Mouse (Mus musculus) C2C12 (cell line): ENCODE data around the gene Fbxl20. TPM values are rescaled to one million over a fixed set of nuclear protein-coding genes. Genes with fewer than 3 reads are reported as not detected.
"Not testable (repeated sequence)": the region's sequence is repeated elsewhere in the genome, so short reads cannot be mapped to it uniquely, and the experiment has no call there.

Experiments used
- H3K27me3 ChIP-seq: one replicate; pipeline ENCODE4 v1.6.1; 2011; ENCODE audit not compliant: control insufficient read depth, insufficient read depth, insufficient read length
- H3K36me3 ChIP-seq: one replicate; pipeline ENCODE4 v1.6.1; 2011; ENCODE audit not compliant: control insufficient read depth, insufficient read depth
- H3K4me3 ChIP-seq: one replicate; pipeline ENCODE4 v1.5.1; 2011; ENCODE audit warnings: mild to moderate bottlenecking, control low read depth; ENCODE audit not compliant: poor library complexity, insufficient read depth, severe bottlenecking
- H3K79me2 ChIP-seq: one replicate; pipeline ENCODE4 v1.6.1; 2011; ENCODE audit not compliant: control insufficient read depth, insufficient read depth
- H3K79me3 ChIP-seq: one replicate; pipeline ENCODE4 v1.6.1; 2011; ENCODE audit warnings: low read depth, control low read depth
- H3ac ChIP-seq: one replicate; pipeline ENCODE3; 2011; ENCODE audit warnings: low read depth; ENCODE audit not compliant: control insufficient read depth, insufficient read length
- CEBPB ChIP-seq: IDR thresholded peaks from one replicate; pipeline ENCODE4 v1.6.1; 2011; ENCODE audit warnings: low read depth, mild to moderate bottlenecking, control low read depth, moderate library complexity
- CTCF ChIP-seq: IDR thresholded peaks from one replicate; pipeline ENCODE4 v1.5.1; 2011; ENCODE audit not compliant: control insufficient read depth, insufficient read depth, insufficient read length
- FOSL1 ChIP-seq: IDR thresholded peaks from one replicate; pipeline ENCODE4 v1.8.0; 2011; ENCODE audit warnings: mild to moderate bottlenecking, low read length; ENCODE audit not compliant: poor library complexity, insufficient read depth, severe bottlenecking
- MAX ChIP-seq: IDR thresholded peaks from one replicate; pipeline ENCODE4 v1.6.1; 2011; ENCODE audit warnings: mild to moderate bottlenecking, control low read depth
- MYOD1 ChIP-seq: IDR thresholded peaks from one replicate; pipeline ENCODE4 v1.6.1; 2011; ENCODE audit warnings: low read depth; ENCODE audit not compliant: control insufficient read depth, insufficient read length
- MYOG ChIP-seq: IDR thresholded peaks from one replicate; pipeline ENCODE4 v1.6.1; 2011; ENCODE audit not compliant: control insufficient read depth, insufficient read length; ENCODE audit errors: extremely low read depth
- USF1 ChIP-seq: IDR thresholded peaks from one replicate; pipeline ENCODE4 v1.6.1; 2011; ENCODE audit warnings: low read depth, mild to moderate bottlenecking, control low read depth, moderate library complexity
- long read RNA-seq, 2 experiments: library from polyadenylated mRNA; unstranded; transcript quantifications; one replicate each; pipeline ENCODE4 v2.0.0; 2019 to 2020
- polyA plus RNA-seq: library from polyadenylated mRNA; unstranded; fragments of >200 nt; fragmentation: generic; extraction: Trizol; gene quantifications from one replicate; pipeline ENCODE4 v1.2.1, GENCODE M21; 2012; ENCODE audit warnings: missing spikeins

The Fbxl20 gene
- polyA plus RNA-seq, result 2.0 TPM
- long read RNA-seq, experiment 1, full-length matches to known transcripts, result 6 of 8 reads
- long read RNA-seq, experiment 1, partial matches to known transcripts, result 1 of 8 reads
- long read RNA-seq, experiment 1, other reads (novel, unspliced or antisense), result 1 of 8 reads
- long read RNA-seq, experiment 2, full-length matches to known transcripts, result 18 of 31 reads
- long read RNA-seq, experiment 2, partial matches to known transcripts, result 5 of 31 reads
- long read RNA-seq, experiment 2, other reads (novel, unspliced or antisense), result 8 of 31 reads

- no peaks in the 10 kb centered on the region for H3K79me3 ChIP-seq
- H3K36me3 ChIP-seq, result peaks cover 6% of the 10 kb centered on the region
- no peak for TF ChIP-seq FOSL1
- TF ChIP-seq MAX, result no peak
- no peak for TF ChIP-seq USF1
- TF ChIP-seq CEBPB, result no peak
- TF ChIP-seq CTCF, result no peak
- TF ChIP-seq MYOG, result no peak
- TF ChIP-seq MYOD1, result no peak
- H3ac ChIP-seq, result peak within 1 kb of the TSS; percentile 77
- H3K79me2 ChIP-seq, result no peaks in the 10 kb centered on the region
- H3K27me3 ChIP-seq, result no peaks in the 10 kb centered on the region
- peak within 1 kb of the TSS; percentile 66 for H3K4me3 ChIP-seq
Measured at GRCm38 (mm10) chr11:98149786-98150624, at the start of gene Fbxl20. TSS of gene Fbxl20 (minus strand) at chr11:98150403.

DNA sequence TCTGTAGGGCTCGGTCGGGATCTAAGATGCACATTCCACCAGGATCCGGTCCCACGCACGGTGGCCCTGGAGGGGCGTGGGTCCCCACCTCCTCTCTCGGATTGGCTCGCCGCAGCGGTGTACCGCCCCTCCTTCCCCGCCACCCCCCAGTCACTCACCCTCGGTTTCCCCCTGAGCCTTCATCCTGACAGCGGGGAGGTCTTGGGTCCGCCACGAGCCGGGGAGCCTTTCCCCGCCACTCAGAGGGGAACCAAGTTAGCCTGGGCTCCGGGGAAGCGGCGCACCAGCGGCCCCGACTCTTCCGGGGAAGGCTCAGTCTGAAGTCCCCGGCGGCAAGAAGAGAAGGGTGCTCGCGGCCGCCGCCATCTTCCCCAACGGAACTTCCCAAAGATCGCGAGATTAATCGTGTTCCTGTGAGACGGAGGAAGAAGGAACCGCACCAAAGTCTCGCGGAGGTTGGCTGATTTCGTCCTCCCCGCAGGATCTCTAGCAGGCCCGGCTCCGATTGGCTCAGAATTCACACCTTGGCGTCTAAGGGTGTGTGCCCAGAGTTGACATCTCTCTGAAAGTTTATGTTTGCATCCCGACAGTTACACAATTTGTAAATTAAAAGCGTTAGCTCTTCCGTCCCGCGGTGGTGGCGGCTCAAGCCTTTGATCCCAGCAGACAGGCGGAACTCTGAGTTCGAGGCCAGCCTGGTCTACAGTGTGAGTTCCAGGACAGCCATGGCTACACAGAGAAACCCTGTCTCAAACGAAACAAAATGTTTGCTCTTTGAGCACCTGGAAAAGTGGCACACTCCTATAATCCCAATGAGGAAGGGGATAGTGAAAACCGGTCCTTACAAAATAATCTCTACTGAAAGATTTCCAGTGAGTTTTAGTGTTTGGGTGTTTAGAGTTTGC lies 43.0 kb upstream of the Fbxl20 start, which contains the start of gene Med1:
TSS of gene Med1 (minus strand) at position 393 of the 905 bp plus-strand sequence.
- Histone ChIP-seq H3K27me3 (no peaks in the 10 kb centered on the region), H3ac (peak within 1 kb of the TSS; percentile 94), H3K79me2 (peaks cover 50% of the 10 kb centered on the region), H3K79me3 (peaks cover 42% of the 10 kb centered on the region), H3K4me3 (peak within 1 kb of the TSS; percentile 94), H3K36me3 (peaks cover 32% of the 10 kb centered on the region)
- TF ChIP-seq CTCF, result no peak
- TF ChIP-seq MAX, result peak; percentile 12
- no peak for TF ChIP-seq MYOD1
- no peak for TF ChIP-seq FOSL1
- TF ChIP-seq USF1, result no peak
- TF ChIP-seq CEBPB, result peak; percentile 36

GRCm38 (mm10) chr11:98190820-98191219 lies 40.6 kb upstream of the Fbxl20 start:
- TF ChIP-seq MAX (no peak), FOSL1 (no peak), CTCF (no peak), MYOG (no peak), CEBPB (no peak), MYOD1 (no peak), USF1 (no peak)
- H3K4me3 ChIP-seq, result no peak overlapping the region
- no peaks in the 10 kb centered on the region for H3K27me3 ChIP-seq
- H3K79me2 ChIP-seq, result peaks cover 73% of the 10 kb centered on the region
- H3ac ChIP-seq, result no peak overlapping the region
- H3K36me3 ChIP-seq, result peaks cover 52% of the 10 kb centered on the region
- H3K79me3 ChIP-seq, result peaks cover 58% of the 10 kb centered on the region

- H3ac ChIP-seq, result no peak overlapping the region
- H3K4me3 ChIP-seq, result no peak overlapping the region
- peaks cover 79% of the 10 kb centered on the region for H3K36me3 ChIP-seq
- no peaks in the 10 kb centered on the region for H3K27me3 ChIP-seq
- TF ChIP-seq CEBPB (no peak), MYOD1 (no peak), MYOG (no peak), CTCF (no peak), FOSL1 (no peak), MAX (no peak), USF1 (no peak)
- H3K79me3 ChIP-seq, result peaks cover 76% of the 10 kb centered on the region
- peaks cover 97% of the 10 kb centered on the region for H3K79me2 ChIP-seq
Measured at GRCm38 (mm10) chr11:98187640-98188395, 37.6 kb upstream of the Fbxl20 start.

- not testable (repeated sequence) for H3K4me3 ChIP-seq, H3ac ChIP-seq, H3K27me3 ChIP-seq
- Histone ChIP-seq H3K36me3 (peaks cover 83% of the 10 kb centered on the region), H3K79me3 (peaks cover 30% of the 10 kb centered on the region), H3K79me2 (peaks cover 59% of the 10 kb centered on the region)
Measured at GRCm38 (mm10) chr11:98182149-98182548, 31.9 kb upstream of the Fbxl20 start.
